Mouse (Mus musculus): Measurements from ENCODE around the gene Rad23a. TPM values are rescaled to one million over a fixed set of nuclear protein-coding genes. Genes with fewer than 3 reads are reported as not detected.

Rad23a gene
- polyA plus RNA-seq, 1 experiment from 2014 or later: 106 TPM

DNA sequence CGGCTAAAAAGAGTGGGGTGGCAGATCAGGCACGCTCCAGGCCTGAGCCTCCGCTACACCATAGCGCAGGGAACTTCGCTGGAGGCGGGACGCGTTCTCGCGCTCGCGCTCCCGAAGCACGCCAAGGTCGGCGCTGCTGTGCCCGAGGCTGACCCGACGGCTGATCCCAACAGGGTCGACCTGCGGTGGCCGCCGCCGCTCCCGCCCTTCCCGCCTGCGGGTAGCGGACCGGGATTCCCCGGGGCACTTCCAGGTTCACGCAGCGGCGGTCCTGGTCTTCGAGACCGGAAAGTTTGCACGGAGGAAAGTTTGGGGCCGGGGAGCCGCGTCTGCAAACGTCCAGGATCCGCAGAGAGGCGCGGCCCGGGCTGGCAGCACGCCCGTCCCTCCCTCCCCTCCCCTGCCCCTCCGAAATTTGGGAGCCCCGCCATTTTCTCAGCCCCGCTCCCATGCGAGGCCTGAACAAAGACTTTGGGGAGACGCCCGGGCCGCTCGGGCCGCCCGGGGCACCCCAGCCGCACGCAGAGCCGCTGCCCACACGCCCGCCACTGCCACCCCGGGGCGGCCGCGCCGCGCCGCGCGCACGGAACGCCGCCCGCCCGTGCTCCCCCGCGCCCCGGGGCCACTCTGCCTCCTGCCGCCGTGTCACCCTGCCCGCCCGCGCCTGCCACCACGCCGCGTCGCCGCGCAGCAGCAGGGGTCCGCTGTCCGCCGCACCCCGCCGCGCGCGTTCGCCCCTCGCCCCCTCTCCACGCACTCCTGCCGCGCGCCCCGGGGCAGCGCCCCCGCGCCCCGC is 41.1 kb downstream of the Rad23a start:
- Histone ChIP-seq H3K4me3 (replicated peaks) (peak overlapping the region; percentile 70), H3K27ac (peak overlapping the region; percentile 68), H3K9me3 (no peaks in the 10 kb centered on the region), H3K4me2 (replicated peaks) (peak overlapping the region; percentile 93), H3K9ac (peak overlapping the region; percentile 83), H3K27me3 (replicated peaks) (peaks cover 73% of the 10 kb centered on the region), H3K36me3 (peaks cover 3% of the 10 kb centered on the region; the same call in 1 of the 2 replicates), H3K4me1 (replicated peaks) (peaks cover 28% of the 10 kb centered on the region)
- ATAC-seq: peak; percentile 26; the same call in 1 of the 2 replicates
- 1% methylated on average over 72 of the region's 108 CpGs for WGBS

- Histone ChIP-seq H3K27me3 (replicated peaks) (peaks cover 79% of the 10 kb centered on the region), H3K4me1 (replicated peaks) (peaks cover 34% of the 10 kb centered on the region), H3K9me3 (no peaks in the 10 kb centered on the region), H3K36me3 (peaks cover 3% of the 10 kb centered on the region; the same call in 1 of the 2 replicates), H3K9ac (peak overlapping the region; percentile 83), H3K4me2 (replicated peaks) (peak overlapping the region; percentile 93), H3K4me3 (replicated peaks) (peak overlapping the region; percentile 70), H3K27ac (no peak overlapping the region)
- WGBS: 53% methylated on average over 10 of the region's 10 CpGs
- ATAC-seq: no peak
Observed at GRCm38 (mm10) chr8:84798446-84799135, 41.9 kb downstream of the Rad23a start.

DNA sequence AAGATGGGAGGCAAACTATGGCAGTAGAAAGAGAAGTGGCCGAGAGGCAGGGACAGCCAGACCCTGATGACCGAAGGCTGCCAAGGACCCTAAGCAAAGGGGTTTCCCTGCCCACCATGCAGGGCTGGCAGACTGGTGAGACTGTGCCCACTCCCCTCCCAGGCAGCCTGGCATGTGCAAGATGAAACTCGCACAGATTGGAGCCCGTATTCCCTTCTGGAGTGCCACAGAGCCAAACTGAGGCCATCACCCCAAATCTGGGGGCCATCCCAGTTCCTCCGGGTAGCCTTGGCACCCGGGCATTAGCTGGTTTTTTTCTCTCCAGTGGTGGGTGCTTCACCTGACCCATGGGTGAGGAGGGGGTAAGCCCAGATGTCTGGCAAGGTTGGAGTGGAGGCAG is 42.5 kb downstream of the Rad23a start:
- Histone ChIP-seq H3K9ac (no peak overlapping the region), H3K27me3 (replicated peaks) (peaks cover 76% of the 10 kb centered on the region), H3K4me1 (replicated peaks) (peaks cover 35% of the 10 kb centered on the region), H3K36me3 (peaks cover 3% of the 10 kb centered on the region; the same call in 1 of the 2 replicates), H3K4me2 (replicated peaks) (peak overlapping the region; percentile 93), H3K27ac (no peak overlapping the region), H3K9me3 (no peaks in the 10 kb centered on the region), H3K4me3 (replicated peaks) (no peak overlapping the region)
- no peak for ATAC-seq
- WGBS: 72% methylated on average over 6 of the region's 6 CpGs

- Histone ChIP-seq H3K9me3 (no peaks in the 10 kb centered on the region), H3K4me1 (replicated peaks) (peaks cover 35% of the 10 kb centered on the region), H3K27me3 (replicated peaks) (peaks cover 74% of the 10 kb centered on the region), H3K4me2 (replicated peaks) (no peak overlapping the region), H3K9ac (no peak overlapping the region), H3K4me3 (replicated peaks) (no peak overlapping the region), H3K27ac (no peak overlapping the region), H3K36me3 (peaks cover 3% of the 10 kb centered on the region; the same call in 1 of the 2 replicates)
- WGBS: 79% methylated on average over 15 of the region's 15 CpGs
- ATAC-seq: no peak
Observed at GRCm38 (mm10) chr8:84797256-84797797, 43.1 kb downstream of the Rad23a start.

DNA sequence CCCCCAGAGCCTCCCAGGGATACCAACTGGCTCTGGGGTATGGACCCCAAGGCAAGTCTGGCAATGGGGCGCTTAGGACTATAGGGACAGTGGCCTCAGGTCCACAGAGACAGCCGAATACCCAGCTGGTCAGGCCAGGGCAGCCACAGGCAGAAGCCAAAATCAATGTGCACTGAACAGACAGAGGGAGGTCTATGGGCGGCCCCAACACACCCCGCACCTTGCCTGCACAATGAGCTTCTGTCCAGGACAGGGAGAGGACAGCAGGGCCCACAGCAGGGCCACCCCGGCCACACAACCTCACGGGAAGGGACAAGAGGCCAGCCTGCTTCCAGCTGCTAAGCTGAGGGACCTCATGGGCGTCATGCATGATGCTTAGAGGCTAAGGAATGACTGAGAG is 46.0 kb downstream of the Rad23a start:
- H3K4me2 ChIP-seq (replicated peaks): peak overlapping the region; percentile 9; the same call in 1 of the 2 replicates
- H3K4me1 ChIP-seq (replicated peaks): peaks cover 31% of the 10 kb centered on the region
- no peak overlapping the region for H3K4me3 ChIP-seq (replicated peaks)
- peaks cover 74% of the 10 kb centered on the region for H3K27me3 ChIP-seq (replicated peaks)
- peak overlapping the region; percentile 67; the same call in 1 of the 2 replicates for H3K27ac ChIP-seq
- peaks cover 3% of the 10 kb centered on the region; the same call in 1 of the 2 replicates for H3K36me3 ChIP-seq
- no peak overlapping the region for H3K9ac ChIP-seq
- WGBS: 62% methylated on average over 7 of the region's 7 CpGs
- ATAC-seq: 0 out of 2 replicates have a peak, but pooled peaks have one; percentile 18
- no peaks in the 10 kb centered on the region for H3K9me3 ChIP-seq

DNA sequence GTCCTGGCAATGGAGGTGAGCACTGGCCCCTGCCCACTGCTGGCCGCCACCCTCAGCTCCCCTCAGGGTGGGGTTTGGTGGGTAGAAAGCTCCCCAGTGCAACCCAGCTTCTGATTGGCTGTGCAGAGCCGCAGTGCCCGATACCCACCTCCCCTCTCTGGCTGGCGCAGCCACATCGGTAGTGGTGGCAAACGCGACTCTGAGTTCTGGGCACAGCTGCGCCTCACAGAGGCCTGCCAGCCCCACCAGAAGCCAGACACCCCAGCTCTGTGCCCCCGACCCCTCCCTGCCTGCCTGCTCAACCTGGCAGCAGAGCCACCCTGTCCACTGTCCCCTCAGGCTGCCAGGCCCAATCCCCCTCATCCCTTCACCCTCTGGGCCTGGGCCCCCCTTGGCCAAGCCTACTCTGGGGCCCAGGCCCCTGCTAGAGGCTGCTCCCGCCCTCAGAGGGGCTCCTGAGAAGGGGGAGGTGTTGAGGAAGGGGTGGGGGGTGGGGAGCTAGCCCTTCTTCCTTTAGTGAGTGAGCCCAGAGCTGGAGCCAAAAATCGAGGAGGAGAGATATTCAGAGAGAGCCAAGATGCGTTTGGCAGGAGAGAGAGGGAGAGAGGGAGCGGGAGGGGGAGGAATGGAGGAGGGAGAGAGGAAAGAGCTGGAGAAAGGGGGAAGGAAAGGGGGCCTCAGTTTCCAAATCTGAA is 46.5 kb downstream of the Rad23a start:
- Histone ChIP-seq H3K4me3 (replicated peaks) (no peak overlapping the region), H3K4me1 (replicated peaks) (peaks cover 27% of the 10 kb centered on the region), H3K27me3 (replicated peaks) (peaks cover 76% of the 10 kb centered on the region), H3K27ac (peak overlapping the region; percentile 67; the same call in 1 of the 2 replicates), H3K36me3 (peaks cover 3% of the 10 kb centered on the region; the same call in 1 of the 2 replicates), H3K9me3 (no peaks in the 10 kb centered on the region), H3K9ac (no peak overlapping the region), H3K4me2 (replicated peaks) (peak overlapping the region; percentile 36)
- peak; percentile 74 for ATAC-seq
- 59% methylated on average over 13 of the region's 13 CpGs for WGBS

DNA sequence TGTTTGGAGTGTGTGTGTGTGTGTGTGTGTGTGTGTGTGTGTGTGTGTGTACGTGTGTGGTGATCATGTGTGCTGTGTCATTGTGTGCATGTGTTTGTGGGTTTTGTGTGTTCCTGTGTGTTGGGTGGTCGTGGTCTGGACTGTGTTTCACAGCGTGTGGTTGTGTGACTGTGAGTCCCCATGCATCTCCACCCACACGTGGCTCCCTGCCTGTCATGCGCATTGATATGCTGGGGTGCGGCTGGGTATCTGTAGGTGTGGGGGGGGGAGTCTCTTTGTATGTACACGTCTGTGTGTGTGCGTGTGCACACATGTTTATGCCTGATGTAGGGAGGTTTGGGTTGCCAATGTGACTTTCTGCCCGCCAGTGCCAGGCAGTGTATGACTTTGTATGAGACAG is 47.3 kb downstream of the Rad23a start:
- H3K36me3 ChIP-seq: peaks cover 3% of the 10 kb centered on the region; the same call in 1 of the 2 replicates
- H3K4me3 ChIP-seq (replicated peaks): no peak overlapping the region
- H3K4me2 ChIP-seq (replicated peaks): no peak overlapping the region
- WGBS: 82% methylated on average over 9 of the region's 9 CpGs
- no peak for ATAC-seq
- no peak overlapping the region for H3K27ac ChIP-seq
- no peak overlapping the region for H3K9ac ChIP-seq
- peaks cover 76% of the 10 kb centered on the region for H3K27me3 ChIP-seq (replicated peaks)
- H3K4me1 ChIP-seq (replicated peaks): peaks cover 20% of the 10 kb centered on the region
- H3K9me3 ChIP-seq: no peaks in the 10 kb centered on the region

DNA sequence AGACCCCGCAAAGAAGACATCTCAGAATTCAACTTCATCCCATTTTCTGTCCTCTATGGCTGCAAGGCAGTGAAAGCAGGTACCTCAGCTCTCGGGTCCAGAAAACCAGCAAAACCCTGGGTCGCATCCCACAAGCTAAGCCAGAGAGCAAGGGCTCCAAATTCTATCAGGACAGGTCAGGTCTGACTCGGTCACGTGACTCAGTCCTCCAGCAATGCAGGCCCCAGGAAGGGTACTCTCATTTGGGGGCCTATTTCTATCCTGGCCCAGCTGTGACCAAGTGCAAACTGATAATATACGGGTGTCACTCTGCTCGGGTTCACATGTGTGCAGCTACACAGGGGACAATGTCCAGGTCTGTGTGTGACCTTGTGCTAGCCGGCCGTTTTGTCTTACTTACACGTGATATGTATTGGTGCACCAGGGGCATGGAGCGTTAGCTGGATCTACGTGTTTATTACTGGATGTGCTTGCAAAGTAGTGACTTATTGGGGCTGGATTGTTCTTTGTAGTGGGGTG is 48.0 kb downstream of the Rad23a start:
- Histone ChIP-seq H3K27ac (no peak overlapping the region), H3K4me3 (replicated peaks) (no peak overlapping the region), H3K4me2 (replicated peaks) (no peak overlapping the region), H3K27me3 (replicated peaks) (peaks cover 76% of the 10 kb centered on the region), H3K4me1 (replicated peaks) (peaks cover 17% of the 10 kb centered on the region), H3K9me3 (no peaks in the 10 kb centered on the region), H3K9ac (no peak overlapping the region), H3K36me3 (peaks cover 3% of the 10 kb centered on the region; the same call in 1 of the 2 replicates)
- 77% methylated on average over 12 of the region's 12 CpGs for WGBS
- ATAC-seq: no peak

DNA sequence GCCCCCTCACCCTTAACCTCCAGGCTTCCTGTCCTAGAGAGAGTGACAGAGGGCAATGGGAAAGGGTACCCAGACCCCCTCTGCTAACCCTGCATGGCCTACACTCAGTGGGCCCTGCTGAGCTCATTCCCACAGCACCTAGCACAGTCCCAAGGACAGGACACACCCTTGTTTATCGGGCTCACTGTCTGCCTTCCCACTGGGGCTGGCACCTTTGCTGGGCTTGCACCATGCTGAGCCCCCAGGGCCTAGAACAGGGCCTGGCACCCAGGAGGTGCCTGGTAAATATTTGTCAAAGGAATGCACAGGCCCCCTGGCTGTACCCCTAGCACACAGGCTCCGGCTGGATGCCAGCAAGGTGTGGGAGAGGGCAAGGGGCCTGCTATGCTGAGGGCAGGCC is 49.9 kb downstream of the Rad23a start:
- Histone ChIP-seq H3K27me3 (replicated peaks) (peaks cover 76% of the 10 kb centered on the region), H3K4me1 (replicated peaks) (peaks cover 17% of the 10 kb centered on the region), H3K9ac (0 out of 2 replicates have a peak overlapping the region, but pooled peaks have one; percentile 11)

DNA sequence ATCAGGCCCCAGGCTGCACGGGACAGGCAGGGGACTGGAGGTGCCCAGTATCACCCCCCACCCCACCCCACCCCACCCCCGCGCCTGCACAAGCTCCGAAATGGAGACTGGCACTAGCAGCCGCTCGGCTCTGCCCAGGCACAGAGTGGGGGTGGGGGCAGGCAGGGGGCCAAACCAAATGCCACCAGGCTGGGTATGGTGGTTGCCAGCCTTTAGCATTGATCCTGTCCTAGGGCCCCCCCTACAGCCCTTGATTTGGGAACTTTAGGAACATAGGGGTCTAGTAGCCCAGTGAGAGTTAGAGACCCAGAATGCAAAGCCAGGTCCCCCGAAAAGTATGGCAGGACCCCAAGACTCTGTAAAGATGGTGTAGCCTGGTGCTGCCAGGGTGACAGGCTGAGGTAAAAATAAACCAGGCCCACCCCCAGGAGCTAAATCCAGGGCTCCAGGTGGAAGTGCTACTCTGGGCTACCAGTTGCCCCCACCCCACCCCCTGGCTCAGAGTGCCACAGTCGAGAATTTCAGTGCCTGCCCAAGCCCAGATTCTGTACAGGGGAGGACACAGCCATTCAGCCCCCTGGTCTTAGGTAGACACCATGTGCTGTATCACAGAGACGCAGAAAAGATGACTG is 50.5 kb downstream of the Rad23a start:
- 75% methylated on average over 9 of the region's 9 CpGs for WGBS
- Histone ChIP-seq H3K4me3 (replicated peaks) (no peak overlapping the region), H3K9me3 (no peaks in the 10 kb centered on the region), H3K27me3 (replicated peaks) (peaks cover 79% of the 10 kb centered on the region), H3K9ac (no peak overlapping the region), H3K4me1 (replicated peaks) (peaks cover 19% of the 10 kb centered on the region), H3K36me3 (no peaks in the 10 kb centered on the region), H3K27ac (no peak overlapping the region), H3K4me2 (replicated peaks) (no peak overlapping the region)
- no peak for ATAC-seq

More for the DNA sequence above, 49.9 kb downstream of the Rad23a start:
- WGBS: 60% methylated on average over 2 of the region's 2 CpGs
- Histone ChIP-seq H3K36me3 (no peaks in the 10 kb centered on the region), H3K4me3 (replicated peaks) (no peak overlapping the region), H3K27ac (no peak overlapping the region), H3K4me2 (replicated peaks) (no peak overlapping the region), H3K9me3 (no peaks in the 10 kb centered on the region)
- no peak for ATAC-seq

DNA sequence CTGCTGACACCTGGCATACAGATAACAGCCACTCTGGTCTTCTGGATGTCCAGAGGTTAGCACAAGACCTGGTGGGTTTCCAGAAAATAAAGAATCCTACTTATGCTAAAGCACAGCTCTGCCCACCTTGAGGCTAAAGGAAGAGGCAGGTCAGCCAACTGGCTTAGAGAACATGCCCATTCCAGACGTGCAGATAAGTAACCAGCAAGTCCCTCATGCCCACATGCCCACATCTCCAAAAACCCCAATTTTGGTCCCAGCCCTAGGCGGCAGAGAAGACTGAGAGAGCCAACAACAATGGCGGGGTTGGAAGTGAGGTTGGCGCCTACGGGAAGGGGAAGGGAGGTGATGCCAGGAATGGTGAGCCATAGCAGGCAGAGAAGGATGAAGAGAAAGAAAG is 51.1 kb downstream of the Rad23a start:
- no peak overlapping the region for H3K27ac ChIP-seq

More for the DNA sequence above, 51.1 kb downstream of the Rad23a start:
- WGBS: 64% methylated on average over 5 of the region's 5 CpGs
- Histone ChIP-seq H3K4me1 (replicated peaks) (peaks cover 19% of the 10 kb centered on the region), H3K36me3 (no peaks in the 10 kb centered on the region), H3K4me2 (replicated peaks) (no peak overlapping the region), H3K9me3 (no peaks in the 10 kb centered on the region), H3K4me3 (replicated peaks) (no peak overlapping the region), H3K27me3 (replicated peaks) (peaks cover 81% of the 10 kb centered on the region), H3K9ac (no peak overlapping the region)
- no peak for ATAC-seq
